Mouse (Mus musculus) adrenal gland, postnatal 25 days (tissue): ENCODE data around the gene Cisd2. TPM values are rescaled to one million over a fixed set of nuclear protein-coding genes. Genes with fewer than 3 reads are reported as not detected.

Experiments used
- DNase-seq: peaks from one replicate; pipeline ENCODE4 v3.0.0; 2021; ENCODE audit warnings: mixed read lengths
- long read RNA-seq: library from polyadenylated mRNA; stranded (forward); transcript quantifications from one replicate; pipeline ENCODE4 v2.0.0, GENCODE M21; 2021
- total RNA-seq: library from RNA; stranded (reverse); gene quantifications from 2 replicates; pipeline ENCODE4 v1.2.3, GENCODE M21; 2021

The Cisd2 gene
- 32.9 and 35.5 TPM in 2 replicates for total RNA-seq
- long read RNA-seq, transcript Cisd2-201 (3 exons, 3,361 nt) = major isoform, 46 of 54 reads
- long read RNA-seq, partial matches to known transcripts = 0 of 54 reads
- long read RNA-seq, other reads (novel, unspliced or antisense) = 4 of 54 reads

- no peak for DNase-seq
These were observed at the start of gene Cisd2 for GRCm38 (mm10) chr3:135423608-135424212. Cisd2 (minus strand) TSS chr3:135423925.

GRCm38 (mm10) chr3:135470823-135471222, 47.1 kb upstream of the Cisd2 start:
- no peak for DNase-seq

DNA sequence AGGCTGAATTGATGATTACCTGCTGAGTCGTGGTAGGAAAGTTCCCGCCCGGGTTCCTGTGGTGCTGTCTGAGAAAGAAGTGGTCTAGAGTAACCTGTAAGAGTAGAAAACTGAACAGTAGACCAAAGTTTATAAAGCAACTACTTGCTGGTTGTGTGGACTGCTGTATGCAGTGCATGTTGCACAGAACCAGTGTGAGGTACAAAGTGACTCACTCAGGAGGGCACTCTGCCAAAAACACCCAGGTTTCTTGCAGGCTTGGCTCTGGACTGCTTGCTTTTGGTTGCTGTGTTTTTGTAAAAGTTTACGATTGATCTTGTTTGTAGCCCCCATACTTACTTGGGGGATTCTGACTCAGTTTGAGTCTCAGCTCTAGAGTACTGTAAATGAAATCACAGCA, 46.2 kb upstream of the Cisd2 start:
- DNase-seq = peak; percentile 86

- DNase-seq = no peak
These were observed 45.4 kb upstream of the Cisd2 start for GRCm38 (mm10) chr3:135469146-135469545.

- no peak for DNase-seq
These were observed 44.7 kb upstream of the Cisd2 start for GRCm38 (mm10) chr3:135468402-135468801.

- no peak for DNase-seq
These were observed 35.3 kb upstream of the Cisd2 start for GRCm38 (mm10) chr3:135458981-135459380.

DNA sequence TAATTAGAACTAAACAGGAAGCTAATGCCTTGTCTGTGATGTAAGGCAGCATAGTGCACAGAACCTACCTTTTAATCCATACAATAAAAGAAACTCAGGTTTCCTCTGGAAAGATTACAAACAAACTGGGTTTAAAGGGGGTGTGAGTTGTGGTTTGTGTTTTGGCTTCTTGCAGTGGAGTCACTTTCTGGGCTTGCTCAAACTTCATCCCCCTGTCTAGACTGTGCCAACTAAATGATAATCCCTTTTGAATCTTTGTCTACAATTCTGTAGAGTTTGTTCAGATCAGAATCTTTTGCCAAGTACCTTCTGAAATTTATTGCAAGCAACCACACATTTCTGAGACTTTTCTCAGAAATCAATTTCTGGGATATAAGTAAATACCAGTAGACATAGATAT, 21.2 kb upstream of the Cisd2 start:
- no peak for DNase-seq

- DNase-seq = no peak
These were observed 16.9 kb upstream of the Cisd2 start for GRCm38 (mm10) chr3:135440621-135441020.

- DNase-seq = peak; percentile 16
These were observed 16.5 kb upstream of the Cisd2 start for GRCm38 (mm10) chr3:135440221-135440620.

GRCm38 (mm10) chr3:135439651-135440050, 15.9 kb upstream of the Cisd2 start:
- DNase-seq = no peak

DNA sequence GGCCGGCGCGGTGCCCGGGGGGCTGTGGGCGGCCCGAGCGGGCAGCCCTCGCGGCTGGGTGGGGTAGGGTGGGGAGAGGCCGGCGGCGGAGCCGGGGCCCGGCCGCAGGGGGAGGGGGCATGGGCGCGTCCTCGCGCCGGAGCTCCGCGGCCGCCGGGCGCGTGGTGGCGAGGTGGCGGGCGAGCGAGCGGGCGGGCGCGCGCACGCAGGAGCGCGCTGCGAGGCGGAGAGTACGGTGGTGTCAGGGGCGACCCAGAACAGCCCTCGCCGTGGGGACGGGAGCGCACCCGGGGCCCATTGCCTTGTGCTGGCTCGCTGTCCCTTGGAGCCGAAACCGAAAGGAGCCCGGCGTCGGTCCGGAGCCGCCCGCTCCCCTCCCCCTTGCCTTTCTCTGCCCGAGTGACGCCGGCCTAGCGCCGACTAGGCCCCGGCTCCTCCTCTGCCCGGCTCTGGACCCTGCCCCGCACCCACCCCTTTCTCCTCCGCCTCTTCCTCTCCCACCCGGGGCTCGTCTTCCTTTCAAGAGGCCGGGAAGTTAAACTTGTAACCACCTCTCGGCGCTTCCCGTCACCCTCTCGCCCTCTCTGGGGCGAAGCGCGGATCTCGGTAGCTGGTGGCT, 15.3 kb upstream of the Cisd2 start:
- peak; percentile 85 for DNase-seq

DNA sequence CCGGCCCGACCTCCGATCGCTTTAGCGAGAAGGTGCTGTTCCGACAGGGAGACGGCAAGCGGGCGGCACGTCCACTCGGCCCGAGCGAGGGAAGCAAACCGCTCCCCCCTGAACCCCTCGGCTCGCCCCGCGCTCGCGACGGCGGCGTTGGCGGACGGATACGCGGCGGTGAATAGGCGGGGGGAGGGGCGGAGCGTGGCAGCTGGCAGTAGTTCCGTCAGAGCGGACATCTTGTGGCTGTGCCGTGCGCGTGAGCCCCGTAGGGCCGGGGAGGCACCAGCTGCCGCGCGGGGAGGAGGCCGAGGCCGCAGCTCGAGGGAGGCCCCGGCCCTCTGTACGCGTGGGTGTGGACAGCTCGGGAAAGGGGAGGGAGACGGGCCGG, 14.8 kb upstream of the Cisd2 start:
- peak; percentile 91 for DNase-seq

GRCm38 (mm10) chr3:135437758-135438495, 14.2 kb upstream of the Cisd2 start, which contains the start of gene Ube2d3:
Ube2d3 (plus strand) TSS chr3:135438149.
- peak; percentile 98 for DNase-seq

DNA sequence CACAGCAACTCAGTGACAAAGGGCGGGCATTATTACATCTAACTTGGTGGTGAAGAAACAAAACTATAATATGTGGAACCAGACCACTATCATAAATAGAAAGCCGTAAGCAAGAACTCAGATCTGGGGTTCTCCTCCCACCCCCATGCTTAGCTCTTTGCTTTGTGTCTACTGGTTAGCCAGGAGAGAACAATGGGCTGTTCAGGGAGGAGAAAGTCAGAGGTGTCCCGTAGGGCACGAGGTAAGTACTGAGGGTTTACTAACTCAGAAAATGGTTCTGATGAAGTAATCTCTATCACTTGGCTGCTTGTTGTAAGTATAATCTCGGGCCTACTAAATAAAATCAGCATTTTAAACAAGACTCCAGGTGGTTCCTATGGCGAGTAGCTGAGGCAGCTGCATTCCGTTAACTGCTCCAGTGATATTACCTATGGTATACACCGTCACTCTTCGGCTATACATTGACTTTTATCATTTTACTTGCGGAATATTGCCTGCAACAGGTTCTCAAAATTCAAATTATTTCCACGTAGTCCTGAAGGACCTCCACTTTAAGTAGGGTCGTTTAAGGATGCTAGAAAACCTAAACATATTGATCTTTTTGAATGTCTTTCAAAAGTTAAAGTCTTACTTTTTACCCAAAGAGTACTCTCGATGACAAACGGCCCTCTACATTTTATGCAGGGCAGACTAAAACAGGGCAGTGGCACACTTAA, 13.3 kb upstream of the Cisd2 start:
- no peak for DNase-seq

- peak; percentile 88 for DNase-seq
These were observed 693 bp downstream of the Cisd2 start for GRCm38 (mm10) chr3:135422856-135423607.

DNA sequence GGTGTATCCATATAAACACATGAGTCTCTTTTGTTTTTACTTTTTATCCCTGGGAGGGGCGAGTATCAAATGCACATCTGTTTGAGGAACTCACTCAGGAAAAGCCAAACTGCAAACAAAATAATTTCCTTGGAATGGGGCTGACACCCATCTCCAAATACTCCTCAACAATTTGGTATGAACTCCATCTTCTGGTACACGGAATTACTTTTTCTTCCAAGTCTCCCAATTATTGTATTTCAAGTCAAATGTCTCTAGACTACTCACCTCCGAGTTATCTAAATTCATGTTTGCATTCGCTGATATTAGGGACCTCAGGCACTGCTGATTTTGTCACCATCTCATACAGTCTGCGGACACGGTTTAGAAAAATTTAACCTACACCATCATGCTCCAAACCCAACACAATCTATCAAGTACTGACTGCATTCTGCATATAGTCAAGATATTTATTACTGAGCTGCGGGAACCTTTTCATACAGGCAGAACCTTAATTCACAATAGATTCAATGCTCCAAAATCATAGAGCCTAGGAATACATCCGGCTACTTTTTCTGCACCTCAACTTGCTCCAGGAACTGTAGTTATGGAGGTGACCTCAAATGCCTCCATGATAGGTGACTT, 1.4 kb downstream of the Cisd2 start:
- no peak for DNase-seq

DNA sequence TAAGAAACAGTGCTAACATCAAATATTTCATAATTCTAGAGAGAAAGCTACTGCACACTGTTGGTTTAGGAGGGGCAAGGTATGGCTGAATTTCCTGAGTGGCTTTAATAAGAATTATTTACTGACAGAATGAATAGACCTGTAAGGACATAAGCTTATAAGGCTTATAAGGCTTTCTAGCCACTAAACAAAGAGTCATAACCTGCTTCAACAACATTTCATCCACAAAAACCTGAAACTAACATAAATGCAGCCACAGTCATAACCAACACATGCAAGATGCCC, 2.5 kb downstream of the Cisd2 start:
- no peak for DNase-seq

- no peak for DNase-seq
These were observed 3.0 kb downstream of the Cisd2 start for GRCm38 (mm10) chr3:135420542-135421309.

- no peak for DNase-seq
These were observed 5.9 kb downstream of the Cisd2 start for GRCm38 (mm10) chr3:135417799-135418198.

GRCm38 (mm10) chr3:135417245-135417644, 6.5 kb downstream of the Cisd2 start:
- DNase-seq = no peak

- no peak for DNase-seq
These were observed 11.9 kb downstream of the Cisd2 start for GRCm38 (mm10) chr3:135411824-135412223.
